Mouse (Mus musculus): ENCODE data around the gene Plxnb3. TPM values are rescaled to one million over a fixed set of nuclear protein-coding genes. Genes with fewer than 3 reads are reported as not detected.
"Not testable (repeated sequence)": the region's sequence is repeated elsewhere in the genome, so short reads cannot be mapped to it uniquely, and the experiment has no call there.

Plxnb3 gene
- under 1 TPM; 0.30 to 0.61 TPM for total RNA-seq (2021)
- long read RNA-seq, experiment 1 = 0 reads
- long read RNA-seq, experiment 2 = 0 reads

- DNase-seq (ENCODE audit: low spot score in 2 of 2) = no peak
Measured at GRCm38 (mm10) chrX:73756334-73757140, at the start of gene Plxnb3. Plxnb3 (plus strand) TSS chrX:73757090.

GRCm38 (mm10) chrX:73715476-73716108, 41.3 kb upstream of the Plxnb3 start:
- no peak for DNase-seq (ENCODE audit: low spot score in 2 of 2)

GRCm38 (mm10) chrX:73716109-73716661, 40.7 kb upstream of the Plxnb3 start, which contains the start of the genes Bcap31 and Abcd1:
Bcap31 (minus strand) TSS chrX:73716175.
Abcd1 (plus strand) TSS chrX:73716597.
- peak; percentile 85 for DNase-seq (ENCODE audit: low spot score in 2 of 2)

- peak; percentile 14 to 26 for DNase-seq (ENCODE audit: low spot score in 2 of 2)
Measured at GRCm38 (mm10) chrX:73716709-73717545, 40.0 kb upstream of the Plxnb3 start.

- DNase-seq (ENCODE audit: low spot score in 2 of 2) = peak in 1 of 2 experiments; percentile 27
Measured at GRCm38 (mm10) chrX:73717667-73718066, 39.2 kb upstream of the Plxnb3 start.

GRCm38 (mm10) chrX:73718271-73718670, 38.6 kb upstream of the Plxnb3 start:
- peak; percentile 20 to 34 for DNase-seq (ENCODE audit: low spot score in 2 of 2)

- peak; percentile 52 to 59 for DNase-seq (ENCODE audit: low spot score in 2 of 2)
Measured at GRCm38 (mm10) chrX:73718686-73719362, 38.1 kb upstream of the Plxnb3 start.

GRCm38 (mm10) chrX:73730908-73731307, 26.0 kb upstream of the Plxnb3 start:
- no peak for DNase-seq (ENCODE audit: low spot score in 2 of 2)

- no peak for DNase-seq (ENCODE audit: low spot score in 2 of 2)
Measured at GRCm38 (mm10) chrX:73738155-73738554, 18.7 kb upstream of the Plxnb3 start.

GRCm38 (mm10) chrX:73739151-73739550, 17.7 kb upstream of the Plxnb3 start:
- no peak for DNase-seq (ENCODE audit: low spot score in 2 of 2)

- DNase-seq (ENCODE audit: low spot score in 2 of 2) = not testable (repeated sequence)
Measured at GRCm38 (mm10) chrX:73739841-73740240, 17.0 kb upstream of the Plxnb3 start.

- DNase-seq (ENCODE audit: low spot score in 2 of 2) = no peak
Measured at GRCm38 (mm10) chrX:73744774-73745481, 12.0 kb upstream of the Plxnb3 start.

- DNase-seq (ENCODE audit: low spot score in 2 of 2) = no peak
Measured at GRCm38 (mm10) chrX:73748977-73749376, 7.9 kb upstream of the Plxnb3 start.

GRCm38 (mm10) chrX:73758611-73759290, 1.9 kb downstream of the Plxnb3 start:
- no peak for DNase-seq (ENCODE audit: low spot score in 2 of 2)

- peak; percentile 39 to 48 for DNase-seq (ENCODE audit: low spot score in 2 of 2)
Measured at GRCm38 (mm10) chrX:73765311-73765710, 8.4 kb downstream of the Plxnb3 start.

GRCm38 (mm10) chrX:73767267-73767666, 10.4 kb downstream of the Plxnb3 start:
- no peak for DNase-seq (ENCODE audit: low spot score in 2 of 2)

GRCm38 (mm10) chrX:73774168-73774760, 17.4 kb downstream of the Plxnb3 start, which contains the start of gene Srpk3:
Srpk3 (plus strand) TSS chrX:73774405.
- no peak for DNase-seq (ENCODE audit: low spot score in 2 of 2)

GRCm38 (mm10) chrX:73774802-73775483, 18.1 kb downstream of the Plxnb3 start:
- no peak for DNase-seq (ENCODE audit: low spot score in 2 of 2)
